Mouse (Mus musculus) layer of hippocampus, postnatal 36 days (tissue): ENCODE results near the gene Tnfrsf17. TPM values are rescaled to one million over a fixed set of nuclear protein-coding genes. Genes with fewer than 3 reads are reported as not detected.
"Not testable (repeated sequence)": the region's sequence is repeated elsewhere in the genome, so short reads cannot be mapped to it uniquely, and the experiment has no call there.

Experiments
- DNase-seq, 2 experiments: peaks; one replicate each; pipeline ENCODE4 v3.0.0; 2022
- total RNA-seq, 2 experiments: library from RNA; stranded (reverse); gene quantifications; 2 replicates each; pipeline ENCODE4 v1.2.3; 2021

Tnfrsf17 gene
- total RNA-seq, 2 experiments from 2014 or later, result not detected

- no peak for DNase-seq
Observed at GRCm38 (mm10) chr16:11343292-11343815, 29.7 kb downstream of the Tnfrsf17 start.

DNA sequence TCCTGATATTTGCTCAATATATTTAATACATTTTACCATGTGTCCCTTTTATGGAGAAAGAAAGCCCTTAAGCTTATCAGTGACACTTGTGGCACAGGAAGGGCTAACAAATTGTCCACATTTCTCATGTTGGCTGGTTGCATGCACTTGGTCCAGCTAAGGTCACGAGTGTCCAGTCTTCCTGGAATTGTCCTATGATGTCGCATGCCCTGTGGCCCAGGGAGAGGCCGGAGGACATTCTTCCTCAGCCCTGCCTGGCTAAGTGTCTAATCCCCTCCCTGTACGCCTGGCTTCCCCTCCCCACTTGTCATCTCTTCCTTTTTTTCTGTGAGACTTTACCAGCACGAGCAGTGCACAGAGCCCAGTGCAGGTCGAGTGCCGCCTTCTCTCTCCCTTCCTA, 38.3 kb downstream of the Tnfrsf17 start:
- no peak for DNase-seq

DNA sequence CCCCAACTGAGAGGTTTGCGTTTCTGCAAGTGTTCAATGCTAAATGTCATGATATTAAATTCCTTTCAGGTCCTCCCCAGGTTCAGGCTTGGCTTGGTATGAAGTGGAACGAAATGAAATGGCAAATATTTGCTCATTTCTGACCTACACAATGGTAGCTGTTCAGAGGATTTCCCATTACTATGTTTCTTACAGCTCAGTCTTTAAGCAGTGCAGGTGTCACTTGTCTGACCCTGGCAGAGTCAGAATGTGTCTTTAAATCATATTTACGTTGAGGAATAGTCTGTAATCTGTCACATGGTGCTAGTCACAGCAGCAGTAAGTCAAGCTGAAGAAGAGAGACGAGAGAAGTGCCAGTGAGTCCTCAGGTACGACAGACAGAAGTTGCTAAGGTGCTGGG, 45.6 kb downstream of the Tnfrsf17 start:
- DNase-seq, result no peak

- no peak for DNase-seq
Observed at GRCm38 (mm10) chr16:11359919-11360318, 46.3 kb downstream of the Tnfrsf17 start.

DNA sequence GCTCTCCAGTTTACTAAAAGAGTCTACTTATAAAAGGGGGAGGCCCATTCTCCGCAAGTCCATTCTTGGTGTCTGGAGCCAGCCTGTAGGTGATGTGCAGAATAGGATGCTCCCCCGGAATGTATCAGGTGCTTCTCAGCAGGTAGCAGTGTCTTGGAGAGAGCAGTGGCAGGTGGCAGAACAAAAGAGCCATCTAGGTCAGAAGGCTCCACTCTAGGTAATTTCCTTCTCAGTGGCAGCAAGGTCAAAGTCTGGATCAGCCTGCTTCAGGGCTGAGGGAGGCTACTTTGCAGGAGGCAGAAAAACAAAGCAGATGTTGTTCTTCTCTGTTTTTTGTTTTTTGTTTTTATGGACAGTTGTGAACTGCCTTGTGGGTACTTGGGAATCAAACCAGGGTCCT, 47.0 kb downstream of the Tnfrsf17 start:
- not testable (repeated sequence) for DNase-seq

GRCm38 (mm10) chr16:11365626-11366025, 52.0 kb downstream of the Tnfrsf17 start:
- DNase-seq, result no peak

DNA sequence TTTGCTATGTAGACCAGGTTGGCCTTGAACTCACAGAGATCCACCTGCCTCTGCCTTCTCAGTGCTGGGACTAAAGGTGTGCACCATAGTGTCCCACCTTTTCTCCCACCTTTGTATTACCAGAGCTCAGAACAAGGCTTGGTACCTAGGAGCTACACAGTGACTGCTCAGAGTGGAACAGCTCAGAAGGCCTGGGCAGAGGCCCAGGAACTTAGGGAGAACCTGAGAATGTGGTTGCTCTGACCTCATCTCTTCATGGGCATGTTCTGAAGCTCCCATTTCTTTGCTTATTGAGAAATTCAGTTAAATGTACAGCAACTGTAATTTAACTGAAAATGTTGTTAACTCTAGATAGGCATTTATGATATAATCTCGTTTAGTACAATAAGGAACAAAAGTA, 53.2 kb downstream of the Tnfrsf17 start:
- DNase-seq, result no peak

DNA sequence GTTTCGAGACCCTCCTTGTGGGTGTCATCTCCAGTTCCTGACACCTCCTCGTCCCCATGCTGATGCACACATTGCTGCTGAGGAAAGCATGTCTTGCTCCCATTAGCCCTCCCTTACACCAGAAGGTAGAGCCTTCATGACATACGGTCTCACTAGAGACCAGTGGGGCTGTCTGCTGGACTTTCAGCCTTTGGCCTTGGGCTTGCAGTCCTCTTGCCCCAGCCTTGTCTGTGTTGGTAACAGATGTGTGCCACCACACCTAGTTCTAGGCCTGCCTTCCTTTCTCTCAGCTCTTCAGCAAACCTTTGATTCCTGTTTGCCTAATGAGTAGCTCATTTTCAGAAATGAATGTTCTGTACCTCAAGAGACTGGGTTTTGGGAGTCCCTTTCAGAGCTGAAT, 54.8 kb downstream of the Tnfrsf17 start:
- no peak for DNase-seq

DNA sequence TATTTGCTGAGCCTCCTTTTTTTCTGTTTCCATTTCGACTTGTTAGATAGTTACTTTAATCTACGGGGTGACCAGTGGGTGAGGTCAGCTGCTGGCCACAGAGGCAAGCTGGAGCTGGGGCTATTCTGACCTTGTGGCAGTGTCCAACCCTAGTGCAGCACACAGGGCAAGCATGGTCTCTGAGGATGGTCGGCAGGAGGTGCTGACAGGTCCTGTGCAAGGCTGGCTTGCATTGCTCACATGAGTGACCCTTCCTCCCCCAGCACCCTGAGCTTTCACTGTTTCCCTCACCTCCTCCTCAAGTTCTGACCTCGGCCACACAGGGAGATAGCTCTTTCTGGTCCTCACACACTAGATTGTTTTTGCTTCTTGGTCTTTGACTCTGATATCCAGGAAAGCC, 55.5 kb downstream of the Tnfrsf17 start:
- no peak for DNase-seq

GRCm38 (mm10) chr16:11369642-11370041, 56.0 kb downstream of the Tnfrsf17 start:
- DNase-seq, result no peak

Other genes with a start within 250 kb of the Tnfrsf17 start
- 10 to 100 TPM; 18.4 to 19.9 TPM for gene Litaf, start 247.7 kb upstream of the Tnfrsf17 start, total RNA-seq
- 10 to 100 TPM; 30.8 to 36.6 TPM for gene Txndc11, start 179.2 kb upstream of the Tnfrsf17 start, total RNA-seq
- gene Zc3h7a, start 137.4 kb upstream of the Tnfrsf17 start, total RNA-seq, result 10 to 100 TPM; 70.6 to 99.7 TPM
- 10 to 100 TPM; 51.9 to 57.7 TPM for gene Rsl1d1, start 110.5 kb upstream of the Tnfrsf17 start, total RNA-seq
- gene Gspt1, start 59.5 kb upstream of the Tnfrsf17 start, total RNA-seq, result 10 to 100 TPM; 89.2 to 91.2 TPM
- gene Snx29, start 9.1 kb downstream of the Tnfrsf17 start, total RNA-seq, result 10 to 100 TPM; 23.4 to 31.6 TPM